Mouse (Mus musculus) heart, embryonic 16.5 days (tissue): Measurements from ENCODE around the gene Ggps1. TPM values are rescaled to one million over a fixed set of nuclear protein-coding genes. Genes with fewer than 3 reads are reported as not detected.
A peak's percentile ranks its signal among the peaks of the same experiment; 100 is the strongest.
"Not testable (repeated sequence)": the region's sequence is repeated elsewhere in the genome, so short reads cannot be mapped to it uniquely, and the experiment has no call there.

ENCODE experiments used
- ATAC-seq: fragments of 200-750 bp; cut with Nextera tagmentation; replicated peaks from 2 replicates; pipeline ENCODE4 v1.8.0; 2017; ENCODE audit warnings: moderate number of reproducible peaks; ENCODE audit not compliant: insufficient read depth, low FRiP score; ENCODE audit errors: extremely low read depth
- H3K27ac ChIP-seq: fragments of 300-500 bp; sonication (generic); 2 replicates; pipeline ENCODE4 v1.5.1; 2014; ENCODE audit warnings: mild to moderate bottlenecking, low read length, control low read depth, moderate library complexity
- H3K27me3 ChIP-seq: fragments of 300-500 bp; sonication (generic); 2 replicates; pipeline ENCODE4 v1.6.1; 2014; ENCODE audit warnings: low read length, mixed read lengths; ENCODE audit not compliant: control insufficient read depth, insufficient read depth
- H3K36me3 ChIP-seq: fragments of 300-500 bp; sonication (generic); 2 replicates; pipeline ENCODE4 v1.6.1; 2014; ENCODE audit not compliant: control insufficient read depth, insufficient read depth
- H3K4me1 ChIP-seq: fragments of 300-500 bp; sonication (generic); 2 replicates; pipeline ENCODE4 v1.6.1; 2014; ENCODE audit warnings: low read length, mixed read lengths; ENCODE audit not compliant: control insufficient read depth, insufficient read depth
- H3K4me2 ChIP-seq: fragments of 300-500 bp; sonication (generic); 2 replicates; pipeline ENCODE4 v1.6.1; 2014; ENCODE audit warnings: low read depth, mild to moderate bottlenecking, control low read depth, low read length
- H3K4me3 ChIP-seq: fragments of 300-500 bp; sonication (generic); 2 replicates; pipeline ENCODE4 v1.5.1; 2014; ENCODE audit warnings: mild to moderate bottlenecking, control low read depth, low read length
- H3K9ac ChIP-seq: fragments of 300-500 bp; sonication (generic); 2 replicates; pipeline ENCODE4 v1.6.1; 2014; ENCODE audit warnings: low read length, control low read depth
- H3K9me3 ChIP-seq: fragments of 300-500 bp; sonication (generic); replicated peaks from 2 replicates; pipeline ENCODE4 v1.6.1; 2016; ENCODE audit warnings: low read length; ENCODE audit not compliant: control insufficient read depth
- WGBS: fragments of 180-500 bp; shearing (Covaris S2); extraction: QIAGEN DNeasy Blood & Tissue Kit; methylation state at CpG from one replicate; pipeline ENCODE4 v1.1.7; 2014; 5-methylcytosine and 5-hydroxymethylcytosine counted together
- polyA plus RNA-seq: library from polyadenylated mRNA; unstranded; fragments of >200 nt; fragmentation: Nextera tagmentation; extraction: Ambion mirVana; gene quantifications from 2 replicates; pipeline ENCODE4 v1.2.1, GENCODE M21; 2015

The Ggps1 gene
- polyA plus RNA-seq, 1 experiment from 2014 or later, result 43.8 TPM

DNA sequence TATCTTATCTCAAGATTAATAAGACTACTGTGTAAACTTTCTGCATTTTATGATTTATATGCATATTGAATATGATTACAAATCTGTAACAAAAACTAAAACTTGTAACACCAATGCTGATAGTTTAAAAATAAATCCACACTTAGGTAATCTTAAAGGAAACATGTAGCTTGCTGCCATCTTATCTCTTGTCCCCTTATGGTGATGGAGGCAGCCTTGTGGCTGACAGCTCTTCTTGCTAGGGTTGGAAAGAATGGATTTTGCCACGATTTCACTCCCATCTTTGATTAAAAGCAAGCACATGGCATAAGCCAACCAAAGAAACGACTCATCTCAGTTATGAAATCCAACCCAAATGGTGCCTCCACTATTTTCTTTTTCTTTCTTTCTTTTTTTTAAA lies 18.8 kb downstream of the Ggps1 start:
- peaks cover 4% of the 10 kb centered on the region for H3K4me1 ChIP-seq
- H3K4me2 ChIP-seq, result no peak overlapping the region
- H3K27me3 ChIP-seq, result no peaks in the 10 kb centered on the region
- no peak overlapping the region for H3K9ac ChIP-seq
- no peak overlapping the region for H3K4me3 ChIP-seq
- WGBS, result 62% methylated on average over 2 of the region's 2 CpGs
- H3K27ac ChIP-seq, result no peak overlapping the region
- H3K36me3 ChIP-seq, result peaks cover 18% of the 10 kb centered on the region
- no peaks in the 10 kb centered on the region for H3K9me3 ChIP-seq
- no peak for ATAC-seq

- no peak for ATAC-seq
- Histone ChIP-seq H3K27ac (no peak overlapping the region), H3K4me1 (peaks cover 4% of the 10 kb centered on the region), H3K4me3 (no peak overlapping the region), H3K9me3 (no peaks in the 10 kb centered on the region), H3K36me3 (peaks cover 11% of the 10 kb centered on the region), H3K27me3 (no peaks in the 10 kb centered on the region), H3K9ac (no peak overlapping the region), H3K4me2 (no peak overlapping the region)
Observed at GRCm38 (mm10) chr13:14043851-14044250, 19.4 kb downstream of the Ggps1 start.

GRCm38 (mm10) chr13:14040186-14040585 lies 23.1 kb downstream of the Ggps1 start:
- H3K27ac ChIP-seq, result peak overlapping the region; percentile 98; the same call in 1 of the 2 replicates
- H3K4me2 ChIP-seq, result peak overlapping the region; percentile 97
- peak overlapping the region; percentile 95 for H3K9ac ChIP-seq
- H3K27me3 ChIP-seq, result no peaks in the 10 kb centered on the region
- H3K4me1 ChIP-seq, result peaks cover 12% of the 10 kb centered on the region
- 30% methylated on average over 5 of the region's 5 CpGs for whole genome bisulfite sequencing
- H3K9me3 ChIP-seq, result no peaks in the 10 kb centered on the region
- peak overlapping the region; percentile 86 for H3K4me3 ChIP-seq
- H3K36me3 ChIP-seq, result no peaks in the 10 kb centered on the region
- ATAC-seq, result no peak

- peak within 1 kb of the TSS; percentile 95 for H3K9ac ChIP-seq
- peaks cover 12% of the 10 kb centered on the region for H3K4me1 ChIP-seq
- H3K36me3 ChIP-seq, result no peaks in the 10 kb centered on the region
- H3K27me3 ChIP-seq, result no peaks in the 10 kb centered on the region
- peak within 1 kb of the TSS; percentile 98 for H3K27ac ChIP-seq
- peak; percentile 94 for ATAC-seq
- H3K4me3 ChIP-seq, result peak within 1 kb of the TSS; percentile 86
- H3K4me2 ChIP-seq, result peak within 1 kb of the TSS; percentile 97
- WGBS, result under 1% methylated on average over 35 of the region's 35 CpGs
- H3K9me3 ChIP-seq, result no peaks in the 10 kb centered on the region
Observed at GRCm38 (mm10) chr13:14039292-14039965, 23.9 kb downstream of the Ggps1 start, which contains the start of gene Tbce. Gene Tbce, minus strand, starts transcription at chr13:14039638.

GRCm38 (mm10) chr13:14038911-14039291 lies 24.4 kb downstream of the Ggps1 start:
- Histone ChIP-seq H3K4me1 (peaks cover 12% of the 10 kb centered on the region), H3K9ac (peak overlapping the region; percentile 95), H3K36me3 (no peaks in the 10 kb centered on the region), H3K9me3 (no peaks in the 10 kb centered on the region), H3K27me3 (no peaks in the 10 kb centered on the region), H3K4me2 (peak overlapping the region; percentile 97), H3K4me3 (peak overlapping the region; percentile 86), H3K27ac (peak overlapping the region; percentile 98)
- 2% methylated on average over 8 of the region's 8 CpGs for WGBS
- ATAC-seq, result no peak

GRCm38 (mm10) chr13:14035875-14036630 lies 27.2 kb downstream of the Ggps1 start:
- no peaks in the 10 kb centered on the region for H3K9me3 ChIP-seq
- H3K27me3 ChIP-seq, result no peaks in the 10 kb centered on the region
- ATAC-seq, result no peak
- H3K4me3 ChIP-seq, result no peak overlapping the region
- 92% methylated on average over 11 of the region's 11 CpGs for WGBS
- peaks cover 12% of the 10 kb centered on the region for H3K4me1 ChIP-seq
- H3K27ac ChIP-seq, result no peak overlapping the region
- no peak overlapping the region for H3K4me2 ChIP-seq
- H3K9ac ChIP-seq, result no peak overlapping the region
- H3K36me3 ChIP-seq, result no peaks in the 10 kb centered on the region

DNA sequence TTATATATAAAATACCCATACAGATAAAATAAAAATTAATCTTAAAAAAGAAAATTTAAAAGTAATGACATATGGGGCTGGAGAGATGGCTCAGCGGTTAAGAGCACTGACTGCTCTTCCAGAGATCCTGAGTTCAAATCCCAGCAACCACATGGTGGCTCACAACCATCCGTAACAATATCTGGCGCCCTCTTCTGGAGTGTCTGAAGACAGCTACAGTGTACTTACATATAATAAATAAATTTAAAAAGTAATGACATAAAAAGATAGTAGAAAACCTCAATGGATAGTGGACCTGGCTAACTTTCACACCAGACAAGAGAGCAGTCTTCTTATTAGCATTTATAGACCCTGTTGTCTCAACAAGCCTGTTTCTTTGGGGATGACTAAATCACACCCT lies 27.9 kb downstream of the Ggps1 start:
- ATAC-seq, result not testable (repeated sequence)
- WGBS, result 83% methylated on average over 3 of the region's 3 CpGs

DNA sequence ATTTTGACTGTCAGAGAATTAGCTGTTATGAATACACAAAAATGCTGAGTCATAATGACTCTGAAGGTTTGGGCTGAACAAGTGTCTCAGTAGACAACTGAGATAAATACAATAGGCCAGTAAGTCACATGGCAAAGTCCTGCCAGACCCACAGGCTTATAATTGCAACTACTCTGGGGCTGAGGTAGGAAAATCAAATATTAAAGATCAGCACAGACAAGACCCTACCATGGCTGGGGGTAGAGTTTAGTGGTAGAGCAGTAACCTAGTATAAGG lies 29.3 kb downstream of the Ggps1 start:
- Histone ChIP-seq H3K4me1 (peaks cover 9% of the 10 kb centered on the region; the same call in 1 of the 2 replicates), H3K9me3 (no peaks in the 10 kb centered on the region), H3K27me3 (no peaks in the 10 kb centered on the region), H3K27ac (no peak overlapping the region), H3K4me3 (no peak overlapping the region), H3K36me3 (peaks cover 1% of the 10 kb centered on the region; the same call in 1 of the 2 replicates), H3K4me2 (no peak overlapping the region), H3K9ac (no peak overlapping the region)
- no peak for ATAC-seq

More for the DNA sequence above, 27.9 kb downstream of the Ggps1 start:
- H3K4me1 ChIP-seq, result peaks cover 12% of the 10 kb centered on the region
- not testable (repeated sequence) for H3K27me3 ChIP-seq, H3K9ac ChIP-seq, H3K4me3 ChIP-seq, H3K9me3 ChIP-seq, H3K27ac ChIP-seq, H3K4me2 ChIP-seq, H3K36me3 ChIP-seq

GRCm38 (mm10) chr13:14033309-14034072 lies 29.8 kb downstream of the Ggps1 start:
- Histone ChIP-seq H3K9ac (no peak overlapping the region), H3K4me1 (peaks cover 5% of the 10 kb centered on the region; the same call in 1 of the 2 replicates), H3K4me2 (no peak overlapping the region), H3K36me3 (peaks cover 3% of the 10 kb centered on the region; the same call in 1 of the 2 replicates), H3K27me3 (no peaks in the 10 kb centered on the region), H3K27ac (no peak overlapping the region), H3K4me3 (no peak overlapping the region), H3K9me3 (no peaks in the 10 kb centered on the region)
- ATAC-seq, result no peak
- 84% methylated on average over 5 of the region's 5 CpGs for WGBS
